Mouse (Mus musculus) embryo, embryonic 11 days (tissue): ENCODE data around the gene Tshr.

Experiments
- DNase-seq: peaks from one replicate; pipeline ENCODE4 v3.0.0-alpha.2; 2015

Gene Tshr

GRCm38 (mm10) chr12:91588670-91589541, 204.5 kb downstream of the Tshr start:
- peak; percentile 64 for DNase-seq

DNA sequence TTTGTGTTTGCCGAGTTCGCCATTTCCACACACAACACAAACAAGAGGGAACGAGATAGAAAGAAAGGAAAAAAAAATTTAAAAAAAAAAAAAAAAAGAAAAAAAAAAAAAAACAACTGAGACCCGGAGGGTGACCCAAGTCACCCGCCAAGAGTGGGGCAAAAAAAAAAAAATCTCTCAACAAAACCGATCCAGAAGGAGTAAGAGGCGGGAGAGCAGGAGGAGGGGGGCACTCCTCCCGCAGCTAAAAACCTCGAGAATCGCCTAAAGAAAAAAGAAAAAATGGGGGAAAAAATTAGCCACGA, 205.1 kb downstream of the Tshr start:
- DNase-seq, result no peak

GRCm38 (mm10) chr12:91589847-91590690, 205.7 kb downstream of the Tshr start, which contains the start of gene Gtf2a1:
TSS of gene Gtf2a1 (minus strand) at chr12:91590487.
- DNase-seq, result peak; percentile 98

GRCm38 (mm10) chr12:91590716-91591115, 206.4 kb downstream of the Tshr start:
- peak; percentile 54 for DNase-seq

- no peak for DNase-seq
Measured at GRCm38 (mm10) chr12:91591191-91591590, 206.8 kb downstream of the Tshr start.

- DNase-seq, result no peak
Measured at GRCm38 (mm10) chr12:91592128-91592527, 207.8 kb downstream of the Tshr start.
